Mouse (Mus musculus) brain, embryonic 14.5 days (tissue): ENCODE measurements at regions not wholly inside any gene's neighbourhood (a gene's known extent, or its start where the extent isn't known, plus 50 kb on each side); places are given as distances from the start of the nearest gene placed in this dataset.
A peak's percentile ranks its signal among the peaks of the same experiment; 100 is the strongest.

Source experiments
- DNase-seq: peaks from one replicate; pipeline ENCODE4 v3.0.0-alpha.2; 2011; ENCODE audit warnings: low read depth
- CTCF ChIP-seq: fragments of 200-500 bp; IDR thresholded peaks from 2 replicates; pipeline ENCODE4 v1.5.1; 2012; ENCODE audit warnings: inconsistent platforms, mild to moderate bottlenecking, moderate library complexity, borderline replicate concordance; ENCODE audit not compliant: insufficient read depth, insufficient read length; ENCODE audit errors: extremely low read depth
- POLR2A ChIP-seq: fragments of 200-500 bp; IDR thresholded peaks from 2 replicates; pipeline ENCODE4 v1.6.1; 2012; ENCODE audit warnings: mild to moderate bottlenecking, inconsistent platforms, borderline replicate concordance; ENCODE audit not compliant: poor library complexity, insufficient read depth, insufficient read length, severe bottlenecking; ENCODE audit errors: extremely low read depth

DNA sequence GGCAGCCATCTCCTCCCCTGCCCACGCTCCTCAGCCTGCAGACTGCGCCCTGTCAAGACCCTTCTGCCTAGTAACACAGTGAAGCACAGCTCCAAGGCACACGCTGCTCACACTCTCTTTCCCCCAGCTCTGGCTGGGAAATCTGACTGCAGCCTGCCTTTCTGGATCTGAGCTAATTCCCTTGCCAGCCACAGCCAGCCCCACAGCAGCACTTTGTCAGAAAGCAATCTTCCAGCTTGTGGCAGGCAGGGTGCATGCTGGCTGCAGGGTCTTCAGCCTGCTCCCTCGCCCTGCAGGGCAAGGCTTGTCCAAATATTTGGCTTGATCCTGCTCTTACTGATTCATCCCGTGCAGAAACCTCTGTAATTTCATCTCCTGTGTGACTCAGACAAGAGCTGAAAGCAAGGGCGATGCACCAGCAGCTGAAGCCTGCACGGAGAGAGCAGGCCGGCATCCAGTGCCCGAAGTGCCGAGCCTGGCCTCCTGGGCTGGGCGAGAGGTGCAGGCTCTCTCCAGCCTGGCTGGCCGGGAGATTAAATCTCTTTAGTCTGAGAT is 70.4 kb upstream of the Mef2a start:
- TF ChIP-seq POLR2A (no peak), CTCF (no peak)
- DNase-seq, result peak; percentile 76

- TF ChIP-seq CTCF (no peak), POLR2A (no peak)
- DNase-seq, result no peak
Observed at GRCm38 (mm10) chr7:67442284-67442683, 69.6 kb upstream of the Mef2a start.

- no peak for TF ChIP-seq CTCF
- TF ChIP-seq POLR2A, result no peak
- DNase-seq, result peak; percentile 87
Observed at GRCm38 (mm10) chr7:67440806-67441205, 68.1 kb upstream of the Mef2a start.

- TF ChIP-seq CTCF (no peak), POLR2A (no peak)
Observed at GRCm38 (mm10) chr7:67437216-67438006, 64.8 kb upstream of the Mef2a start.

GRCm38 (mm10) chr7:67435643-67436339 is 63.1 kb upstream of the Mef2a start:
- peak; percentile 83 for DNase-seq
- TF ChIP-seq POLR2A (no peak), CTCF (no peak)

More at GRCm38 (mm10) chr7:67437216-67438006, 64.8 kb upstream of the Mef2a start:
- DNase-seq, result no peak

- no peak for DNase-seq
- no peak for TF ChIP-seq CTCF
- no peak for TF ChIP-seq POLR2A
Observed at GRCm38 (mm10) chr7:67430987-67431386, 58.3 kb upstream of the Mef2a start.

- DNase-seq, result no peak
- TF ChIP-seq POLR2A (no peak), CTCF (no peak)
Observed at GRCm38 (mm10) chr7:67430041-67430440, 57.4 kb upstream of the Mef2a start.

GRCm38 (mm10) chr7:67429008-67429873 is 56.6 kb upstream of the Mef2a start:
- no peak for TF ChIP-seq CTCF
- no peak for DNase-seq

DNA sequence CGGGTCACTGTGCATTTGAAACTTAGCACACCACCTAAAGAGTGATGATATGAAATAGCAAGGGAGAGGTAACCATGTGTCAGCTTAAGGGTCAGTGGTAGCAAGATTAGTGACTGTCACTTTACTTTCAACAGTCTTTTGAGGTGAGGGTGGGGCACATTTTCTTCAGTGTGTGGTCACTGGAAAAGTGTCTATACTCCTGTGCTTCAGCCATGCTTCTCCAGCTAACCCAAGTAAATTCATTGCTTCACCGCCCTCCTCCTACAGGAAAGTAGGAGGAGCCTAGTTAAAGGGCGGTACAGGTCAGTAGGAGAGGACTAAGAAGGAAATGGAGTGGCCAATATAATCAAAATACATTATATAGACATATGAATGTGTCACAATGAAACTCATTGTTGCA is 55.7 kb upstream of the Mef2a start:
- no peak for DNase-seq
- no peak for TF ChIP-seq CTCF
- TF ChIP-seq POLR2A, result no peak

DNA sequence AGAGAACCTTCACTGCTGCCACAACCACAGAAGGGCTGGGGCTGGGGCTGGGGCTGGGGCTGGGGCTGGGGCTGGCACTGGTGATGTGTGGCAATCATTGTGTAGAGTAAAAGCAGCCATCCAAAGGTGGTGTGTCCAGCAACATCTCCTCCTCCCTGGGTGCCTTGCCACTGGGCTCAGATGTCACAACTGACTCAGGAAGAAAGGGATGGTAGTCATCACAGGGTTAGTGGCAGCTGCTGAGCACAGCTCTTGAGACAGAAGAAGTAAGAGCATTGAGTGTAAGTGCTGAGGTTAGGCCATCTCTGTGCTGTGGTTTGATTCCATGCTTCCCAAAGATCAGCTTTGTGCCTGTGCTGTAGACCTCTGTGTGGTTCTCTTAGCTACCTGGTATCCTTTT is 53.4 kb upstream of the Mef2a start:
- TF ChIP-seq POLR2A, result no peak
- no peak for TF ChIP-seq CTCF
- no peak for DNase-seq

GRCm38 (mm10) chr7:67425581-67425980 is 52.9 kb upstream of the Mef2a start:
- DNase-seq, result no peak
- TF ChIP-seq POLR2A (no peak), CTCF (no peak)

GRCm38 (mm10) chr7:67424810-67425485 is 52.3 kb upstream of the Mef2a start:
- no peak for DNase-seq
- TF ChIP-seq POLR2A, result no peak
- no peak for TF ChIP-seq CTCF
